Mouse (Mus musculus) midbrain, embryonic 13.5 days (tissue): ENCODE measurements at regions not wholly inside any gene's neighbourhood (a gene's known extent, or its start where the extent isn't known, plus 50 kb on each side); places are given as distances from the start of the nearest gene placed in this dataset.

ENCODE experiments used
- ATAC-seq: fragments of 200-750 bp; cut with Nextera tagmentation; 2 replicates; pipeline ENCODE4 v1.8.0; 2017; ENCODE audit warnings: mild to moderate bottlenecking, moderate TSS enrichment, moderate library complexity
- H3K27ac ChIP-seq: fragments of 300-500 bp; sonication (generic); 2 replicates; pipeline ENCODE4 v1.5.1; 2015; ENCODE audit warnings: inconsistent platforms, mild to moderate bottlenecking, moderate library complexity
- H3K27me3 ChIP-seq: fragments of 300-500 bp; sonication (generic); 2 replicates; pipeline ENCODE4 v1.6.1; 2015; ENCODE audit warnings: mild to moderate bottlenecking, inconsistent platforms
- H3K36me3 ChIP-seq: fragments of 300-500 bp; sonication (generic); 2 replicates; pipeline ENCODE4 v1.6.1; 2015; ENCODE audit warnings: mild to moderate bottlenecking, inconsistent platforms
- H3K4me1 ChIP-seq: fragments of 300-500 bp; sonication (generic); replicated peaks from 2 replicates; pipeline ENCODE4 v1.6.1; 2015; ENCODE audit warnings: inconsistent platforms
- H3K4me2 ChIP-seq: fragments of 300-500 bp; sonication (generic); replicated peaks from 2 replicates; pipeline ENCODE4 v1.6.1; 2015; ENCODE audit warnings: moderate library complexity, mild to moderate bottlenecking, inconsistent platforms
- H3K4me3 ChIP-seq: fragments of 300-500 bp; sonication (generic); replicated peaks from 2 replicates; pipeline ENCODE4 v1.5.1; 2015; ENCODE audit warnings: mild to moderate bottlenecking, inconsistent platforms
- H3K9ac ChIP-seq: fragments of 300-500 bp; sonication (generic); replicated peaks from 2 replicates; pipeline ENCODE4 v1.6.1; 2015; ENCODE audit warnings: mild to moderate bottlenecking, inconsistent platforms
- H3K9me3 ChIP-seq: fragments of 300-500 bp; sonication (generic); 2 replicates; pipeline ENCODE4 v1.6.1; 2016; ENCODE audit warnings: mild to moderate bottlenecking, inconsistent platforms
- WGBS: fragments of 180-500 bp; shearing (Covaris S2); methylation state at CpG from one replicate; pipeline ENCODE4 v1.1.7; 2015; 5-methylcytosine and 5-hydroxymethylcytosine counted together

- no peak for ATAC-seq
- no peak overlapping the region for H3K4me2 ChIP-seq
- H3K4me3 ChIP-seq, result no peak overlapping the region
Measured at GRCm38 (mm10) chr12:49732351-49732750, 347.4 kb downstream of the Gm43517 start.

GRCm38 (mm10) chr12:49737100-49737499 lies 352.1 kb downstream of the Gm43517 start:
- ATAC-seq, result no peak
- Histone ChIP-seq H3K4me3 (no peak overlapping the region), H3K9ac (no peak overlapping the region), H3K9me3 (no peaks in the 10 kb centered on the region), H3K27ac (no peak overlapping the region), H3K4me1 (no peaks in the 10 kb centered on the region), H3K27me3 (no peaks in the 10 kb centered on the region), H3K36me3 (no peaks in the 10 kb centered on the region), H3K4me2 (no peak overlapping the region)
- WGBS, result 87% methylated on average over 4 of the region's 4 CpGs

More at GRCm38 (mm10) chr12:49732351-49732750, 347.4 kb downstream of the Gm43517 start:
- Histone ChIP-seq H3K36me3 (no peaks in the 10 kb centered on the region), H3K27me3 (no peaks in the 10 kb centered on the region), H3K27ac (no peak overlapping the region), H3K9ac (no peak overlapping the region), H3K9me3 (no peaks in the 10 kb centered on the region), H3K4me1 (no peaks in the 10 kb centered on the region)

- no peak overlapping the region for H3K9ac ChIP-seq
- H3K27ac ChIP-seq, result no peak overlapping the region
Measured at GRCm38 (mm10) chr12:49739960-49740740, 355.2 kb downstream of the Gm43517 start.

GRCm38 (mm10) chr12:49743402-49743801 lies 358.4 kb downstream of the Gm43517 start:
- H3K9me3 ChIP-seq, result no peaks in the 10 kb centered on the region
- no peaks in the 10 kb centered on the region for H3K27me3 ChIP-seq
- no peak for ATAC-seq
- no peaks in the 10 kb centered on the region for H3K36me3 ChIP-seq
- no peak overlapping the region for H3K4me2 ChIP-seq
- no peak overlapping the region for H3K27ac ChIP-seq
- H3K4me3 ChIP-seq, result no peak overlapping the region
- no peaks in the 10 kb centered on the region for H3K4me1 ChIP-seq
- 93% methylated on average over 2 of the region's 2 CpGs for WGBS
- no peak overlapping the region for H3K9ac ChIP-seq

More at GRCm38 (mm10) chr12:49739960-49740740, 355.2 kb downstream of the Gm43517 start:
- no peak for ATAC-seq
- H3K36me3 ChIP-seq, result no peaks in the 10 kb centered on the region
- H3K4me3 ChIP-seq, result no peak overlapping the region
- H3K4me2 ChIP-seq, result no peak overlapping the region
- WGBS, result 84% methylated on average over 12 of the region's 12 CpGs
- no peaks in the 10 kb centered on the region for H3K9me3 ChIP-seq
- no peaks in the 10 kb centered on the region for H3K27me3 ChIP-seq
- H3K4me1 ChIP-seq, result no peaks in the 10 kb centered on the region

GRCm38 (mm10) chr12:49747081-49747480 lies 362.1 kb downstream of the Gm43517 start:
- no peak for ATAC-seq
- 78% methylated on average over 2 of the region's 2 CpGs for WGBS
- H3K36me3 ChIP-seq, result no peaks in the 10 kb centered on the region
- H3K9me3 ChIP-seq, result no peaks in the 10 kb centered on the region
- H3K27ac ChIP-seq, result no peak overlapping the region
- H3K4me2 ChIP-seq, result no peak overlapping the region
- H3K9ac ChIP-seq, result no peak overlapping the region
- H3K4me3 ChIP-seq, result no peak overlapping the region
- H3K4me1 ChIP-seq, result no peaks in the 10 kb centered on the region
- no peaks in the 10 kb centered on the region for H3K27me3 ChIP-seq

- 84% methylated on average over 4 of the region's 4 CpGs for WGBS
Measured at GRCm38 (mm10) chr12:49758391-49758790, 373.4 kb downstream of the Gm43517 start.

GRCm38 (mm10) chr12:49764541-49764940 lies 379.6 kb downstream of the Gm43517 start:
- H3K27ac ChIP-seq, result no peak overlapping the region
- H3K9ac ChIP-seq, result no peak overlapping the region
- no peak for ATAC-seq
- H3K4me3 ChIP-seq, result no peak overlapping the region
- no peaks in the 10 kb centered on the region for H3K36me3 ChIP-seq
- WGBS, result 70% methylated on average over 2 of the region's 2 CpGs
- no peak overlapping the region for H3K4me2 ChIP-seq
- no peaks in the 10 kb centered on the region for H3K4me1 ChIP-seq
- no peaks in the 10 kb centered on the region for H3K9me3 ChIP-seq
- H3K27me3 ChIP-seq, result no peaks in the 10 kb centered on the region

More at GRCm38 (mm10) chr12:49758391-49758790, 373.4 kb downstream of the Gm43517 start:
- no peak overlapping the region for H3K4me3 ChIP-seq
- no peak for ATAC-seq
- H3K27ac ChIP-seq, result no peak overlapping the region
- H3K9me3 ChIP-seq, result no peaks in the 10 kb centered on the region
- no peaks in the 10 kb centered on the region for H3K27me3 ChIP-seq
- H3K36me3 ChIP-seq, result no peaks in the 10 kb centered on the region
- H3K4me1 ChIP-seq, result no peaks in the 10 kb centered on the region
- no peak overlapping the region for H3K4me2 ChIP-seq
- no peak overlapping the region for H3K9ac ChIP-seq

- ATAC-seq, result no peak
Measured at GRCm38 (mm10) chr12:49808341-49808740, 423.4 kb downstream of the Gm43517 start.

GRCm38 (mm10) chr12:49814653-49815052 lies 429.7 kb downstream of the Gm43517 start:
- H3K4me1 ChIP-seq, result peaks cover 3% of the 10 kb centered on the region
- no peak overlapping the region for H3K27ac ChIP-seq
- no peak overlapping the region for H3K4me3 ChIP-seq
- no peaks in the 10 kb centered on the region for H3K9me3 ChIP-seq
- no peak for ATAC-seq
- H3K4me2 ChIP-seq, result no peak overlapping the region
- H3K9ac ChIP-seq, result no peak overlapping the region
- 6% methylated on average over 3 of the region's 3 CpGs for WGBS
- H3K36me3 ChIP-seq, result no peaks in the 10 kb centered on the region
- no peaks in the 10 kb centered on the region for H3K27me3 ChIP-seq

More at GRCm38 (mm10) chr12:49808341-49808740, 423.4 kb downstream of the Gm43517 start:
- Histone ChIP-seq H3K27me3 (no peaks in the 10 kb centered on the region), H3K9me3 (no peaks in the 10 kb centered on the region), H3K27ac (no peak overlapping the region), H3K4me2 (no peak overlapping the region), H3K4me3 (no peak overlapping the region), H3K4me1 (no peaks in the 10 kb centered on the region), H3K36me3 (no peaks in the 10 kb centered on the region), H3K9ac (no peak overlapping the region)
- WGBS, result 92% methylated on average over 1 of the region's 1 CpGs

GRCm38 (mm10) chr12:49827769-49828168 lies 442.8 kb downstream of the Gm43517 start:
- Histone ChIP-seq H3K9me3 (no peaks in the 10 kb centered on the region), H3K27me3 (no peaks in the 10 kb centered on the region), H3K36me3 (no peaks in the 10 kb centered on the region), H3K4me2 (no peak overlapping the region), H3K4me3 (no peak overlapping the region), H3K4me1 (no peaks in the 10 kb centered on the region), H3K27ac (no peak overlapping the region), H3K9ac (no peak overlapping the region)
- ATAC-seq, result no peak
- 86% methylated on average over 3 of the region's 3 CpGs for WGBS

- H3K9ac ChIP-seq, result no peak overlapping the region
- H3K36me3 ChIP-seq, result no peaks in the 10 kb centered on the region
- ATAC-seq, result no peak
- no peaks in the 10 kb centered on the region for H3K9me3 ChIP-seq
- no peak overlapping the region for H3K4me3 ChIP-seq
- no peak overlapping the region for H3K27ac ChIP-seq
- no peaks in the 10 kb centered on the region for H3K27me3 ChIP-seq
- no peak overlapping the region for H3K4me2 ChIP-seq
- WGBS, result 86% methylated on average over 4 of the region's 4 CpGs
- H3K4me1 ChIP-seq, result no peaks in the 10 kb centered on the region
Measured at GRCm38 (mm10) chr12:49828553-49828952, 443.6 kb downstream of the Gm43517 start.

GRCm38 (mm10) chr12:49830665-49831064 lies 445.7 kb downstream of the Gm43517 start:
- no peak overlapping the region for H3K27ac ChIP-seq
- no peak overlapping the region for H3K4me2 ChIP-seq
- H3K36me3 ChIP-seq, result no peaks in the 10 kb centered on the region
- H3K4me1 ChIP-seq, result no peaks in the 10 kb centered on the region
- H3K4me3 ChIP-seq, result no peak overlapping the region
- no peaks in the 10 kb centered on the region for H3K9me3 ChIP-seq
- no peak overlapping the region for H3K9ac ChIP-seq
- WGBS, result 95% methylated on average over 4 of the region's 4 CpGs
- no peak for ATAC-seq
- no peaks in the 10 kb centered on the region for H3K27me3 ChIP-seq
